Mouse (Mus musculus) G1E (cell line): Measurements from ENCODE around the gene Ankrd23. TPM values are rescaled to one million over a fixed set of nuclear protein-coding genes. Genes with fewer than 3 reads are reported as not detected.

Experiments
- ATAC-seq: 2 replicates; pipeline ENCODE4 v1.8.0; 2016; ENCODE audit warnings: mild to moderate bottlenecking; ENCODE audit not compliant: insufficient number of reproducible peaks, poor library complexity, low FRiP score, severe bottlenecking; ENCODE audit errors: extremely low read depth
- DNase-seq: peaks from one replicate; pipeline ENCODE4 v3.0.0; 2012; ENCODE audit warnings: low spot score
- H3K27me3 ChIP-seq: 2 replicates; pipeline ENCODE4 v1.6.1; 2012; ENCODE audit warnings: mild to moderate bottlenecking, low read length, inconsistent platforms; ENCODE audit not compliant: insufficient read depth
- H3K36me3 ChIP-seq: replicated peaks from 2 replicates; pipeline ENCODE3; 2012; ENCODE audit warnings: mild to moderate bottlenecking, inconsistent platforms
- H3K4me1 ChIP-seq: 2 replicates; pipeline ENCODE4 v1.6.1; 2012; ENCODE audit warnings: low read depth, low read length, inconsistent platforms, mixed read lengths; ENCODE audit not compliant: insufficient read depth
- H3K4me3 ChIP-seq: 2 replicates; pipeline ENCODE4 v1.5.1; 2012; ENCODE audit warnings: low read depth, mild to moderate bottlenecking, inconsistent platforms, low read length, moderate library complexity, mixed read lengths
- H3K9me3 ChIP-seq: replicated peaks from 2 replicates; pipeline ENCODE4 v1.6.1; 2012; ENCODE audit warnings: inconsistent platforms
- CTCF ChIP-seq: IDR thresholded peaks from 2 replicates; pipeline ENCODE4 v1.5.1; 2012; ENCODE audit warnings: low read depth, low read length, inconsistent platforms, mixed read lengths
- GATA1 ChIP-seq: IDR thresholded peaks from 2 replicates; pipeline ENCODE4 v1.6.1; 2012; ENCODE audit warnings: borderline replicate concordance, low read length, inconsistent platforms, mixed read lengths
- GATA2 ChIP-seq: IDR thresholded peaks from 2 replicates; pipeline ENCODE4 v1.6.1; 2012; ENCODE audit warnings: low read depth, low read length, inconsistent platforms, borderline replicate concordance
- POLR2AphosphoS5 ChIP-seq: IDR thresholded peaks from 2 replicates; pipeline ENCODE4 v1.6.1; 2012; ENCODE audit warnings: low read depth, low read length, inconsistent platforms; ENCODE audit not compliant: insufficient replicate concordance
- TAL1 ChIP-seq: conservative IDR thresholded peaks from 2 replicates; pipeline ENCODE4 v1.6.1; 2012; ENCODE audit warnings: low read depth, low read length, inconsistent platforms, mixed read lengths
- polyA plus RNA-seq: library from polyadenylated mRNA; stranded (reverse); fragments of >175 nt; gene quantifications from 2 replicates; pipeline ENCODE4 v1.2.3, GENCODE M21; 2012
- total RNA-seq, 2 experiments: library from RNA; stranded (forward) in 1 of 2; stranded (reverse) in 1 of 2; fragments of 200-1000 nt in 1 of 2; fragments of >200 nt in 1 of 2; fragmentation: Nextera tagmentation in 1 of 2; gene quantifications; 2 replicates each; pipeline ENCODE4 v1.2.3; 2014 to 2017

Ankrd23 gene
- total and polyA plus RNA-seq, 3 experiments = 10.9 to 14.8 (median 14.2) TPM

GRCm38 (mm10) chr1:36579974-36580383 lies 43.3 kb upstream of the Ankrd23 start:
- DNase-seq (no peak), ATAC-seq (no peak)
- peaks cover 52% of the 10 kb centered on the region for H3K27me3 ChIP-seq
- no peaks in the 10 kb centered on the region for H3K36me3 ChIP-seq
- no peak for TF ChIP-seq CTCF
- no peak for TF ChIP-seq GATA1
- no peaks in the 10 kb centered on the region for H3K4me1 ChIP-seq
- H3K4me3 ChIP-seq = no peak overlapping the region
- H3K9me3 ChIP-seq = no peaks in the 10 kb centered on the region

- H3K4me3 ChIP-seq = no peak overlapping the region
- peaks cover 52% of the 10 kb centered on the region for H3K27me3 ChIP-seq
- ATAC-seq (no peak), DNase-seq (no peak)
- H3K4me1 ChIP-seq = no peaks in the 10 kb centered on the region
- no peaks in the 10 kb centered on the region for H3K36me3 ChIP-seq
- H3K9me3 ChIP-seq = no peaks in the 10 kb centered on the region
- no peak for TF ChIP-seq POLR2AphosphoS5
- no peak for TF ChIP-seq GATA2
- TF ChIP-seq TAL1 = no peak
- TF ChIP-seq GATA1 = no peak
- no peak for TF ChIP-seq CTCF
These were observed 40.5 kb upstream of the Ankrd23 start for GRCm38 (mm10) chr1:36576991-36577675.

DNA sequence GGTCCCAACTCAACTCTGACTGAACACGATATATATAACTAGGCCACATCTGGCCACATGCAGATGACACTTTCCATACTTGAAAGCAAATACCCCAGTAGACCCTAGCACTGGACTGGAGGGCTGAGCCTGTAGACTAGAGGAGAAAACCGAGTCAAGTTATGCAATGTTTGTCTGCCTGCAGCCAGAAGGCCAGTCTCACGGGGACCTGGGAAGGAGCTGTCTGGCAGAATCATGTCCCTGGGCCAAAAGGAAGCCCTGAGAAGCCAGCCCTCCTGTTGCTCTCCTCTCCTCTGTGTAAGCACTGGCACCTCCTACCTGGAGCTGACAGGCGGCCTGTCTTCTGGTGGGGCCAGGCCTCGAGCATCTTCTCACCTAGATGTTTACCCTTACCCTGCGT lies 38.7 kb upstream of the Ankrd23 start:
- no peak for TF ChIP-seq GATA2
- no peak for TF ChIP-seq POLR2AphosphoS5
- no peak for TF ChIP-seq CTCF
- TF ChIP-seq TAL1 = no peak
- TF ChIP-seq GATA1 = no peak
- DNase-seq = no peak
- no peaks in the 10 kb centered on the region for H3K36me3 ChIP-seq
- no peak overlapping the region for H3K4me3 ChIP-seq
- H3K4me1 ChIP-seq = no peaks in the 10 kb centered on the region
- ATAC-seq = no peak
- H3K27me3 ChIP-seq = peaks cover 46% of the 10 kb centered on the region
- H3K9me3 ChIP-seq = no peaks in the 10 kb centered on the region

DNA sequence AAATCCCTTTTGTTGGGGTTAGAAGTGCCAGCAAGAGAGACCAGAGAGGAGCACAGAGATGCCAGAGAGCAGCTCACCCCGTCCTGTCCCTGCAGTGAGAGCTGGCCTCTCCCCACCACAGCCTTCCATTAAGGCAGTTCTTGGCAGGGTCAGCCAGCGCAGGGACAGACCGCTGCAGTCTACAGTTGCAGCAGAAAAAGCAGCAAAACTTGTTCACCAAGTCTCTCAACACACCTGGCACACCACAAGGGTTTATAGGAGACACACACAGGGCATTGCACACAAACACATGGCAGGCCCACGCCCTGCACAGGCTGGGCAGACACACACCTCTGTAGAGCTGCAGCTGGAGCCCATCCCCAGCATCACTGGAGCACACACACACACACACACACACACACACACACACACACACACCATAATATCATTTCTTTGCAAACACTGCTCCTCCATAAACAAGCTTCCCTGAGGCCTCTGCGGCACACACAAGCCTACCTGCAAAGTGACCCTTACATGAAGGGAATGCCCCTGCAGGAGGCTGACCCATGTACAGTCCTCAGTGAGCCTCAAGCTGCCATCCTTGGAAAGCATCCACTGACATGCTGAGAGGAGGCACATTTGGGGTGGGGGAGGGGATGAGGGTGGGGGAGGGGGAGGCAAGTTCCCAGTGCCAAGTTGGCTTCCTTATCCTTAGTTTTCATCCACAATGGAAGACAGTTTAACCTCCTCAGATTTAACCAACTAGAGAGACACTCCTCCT lies 37.7 kb upstream of the Ankrd23 start:
- ATAC-seq = no peak
- H3K4me3 ChIP-seq = no peak overlapping the region
- H3K36me3 ChIP-seq = no peaks in the 10 kb centered on the region
- no peak for TF ChIP-seq GATA2
- no peak for TF ChIP-seq CTCF
- no peak for TF ChIP-seq TAL1
- no peak for TF ChIP-seq GATA1
- no peak for TF ChIP-seq POLR2AphosphoS5
- DNase-seq = no peak
- peaks cover 40% of the 10 kb centered on the region for H3K27me3 ChIP-seq
- H3K4me1 ChIP-seq = no peaks in the 10 kb centered on the region
- H3K9me3 ChIP-seq = no peaks in the 10 kb centered on the region

DNA sequence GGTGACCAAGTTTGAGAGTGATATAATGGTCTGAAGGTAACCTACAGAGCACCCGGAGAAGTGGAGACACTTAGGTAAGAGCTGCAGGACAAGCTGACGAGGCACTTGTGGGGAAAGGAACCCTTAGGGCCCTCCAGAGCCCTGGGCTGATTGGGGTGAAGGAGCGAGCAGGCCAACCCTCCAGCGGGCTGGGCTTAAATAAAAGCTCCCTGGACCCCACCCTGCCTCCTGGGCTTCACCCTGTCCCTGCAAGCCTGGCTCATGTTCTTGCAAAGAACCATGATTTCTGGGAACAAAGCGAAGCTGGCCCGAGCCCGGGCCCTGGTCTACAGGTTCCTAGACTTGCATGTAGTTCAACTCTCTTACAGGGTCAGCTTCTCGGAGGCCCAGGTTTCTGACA lies 36.8 kb upstream of the Ankrd23 start:
- DNase-seq (no peak), ATAC-seq (no peak)
- Histone ChIP-seq H3K4me3 (no peak overlapping the region), H3K4me1 (no peaks in the 10 kb centered on the region), H3K36me3 (no peaks in the 10 kb centered on the region), H3K9me3 (no peaks in the 10 kb centered on the region), H3K27me3 (peaks cover 40% of the 10 kb centered on the region)
- TF ChIP-seq GATA2 (no peak), TAL1 (no peak), POLR2AphosphoS5 (no peak), GATA1 (no peak), CTCF (no peak)

- Histone ChIP-seq H3K27me3 (peaks cover 41% of the 10 kb centered on the region), H3K9me3 (no peaks in the 10 kb centered on the region), H3K36me3 (no peaks in the 10 kb centered on the region), H3K4me3 (no peak overlapping the region), H3K4me1 (no peaks in the 10 kb centered on the region)
- DNase-seq = no peak
- no peak for ATAC-seq
- TF ChIP-seq GATA2 = no peak
- no peak for TF ChIP-seq POLR2AphosphoS5
- TF ChIP-seq GATA1 = no peak
- no peak for TF ChIP-seq CTCF
- TF ChIP-seq TAL1 = no peak
These were observed 36.0 kb upstream of the Ankrd23 start for GRCm38 (mm10) chr1:36572709-36573108.
